Mouse (Mus musculus) lung, postnatal 0 days (tissue): ENCODE data around the gene Tmem185b.

ENCODE experiments used
- CTCF ChIP-seq: IDR thresholded peaks from 2 replicates; pipeline ENCODE4 v1.5.1; 2016; ENCODE audit warnings: antibody characterized with exemption, mild to moderate bottlenecking
- EP300 ChIP-seq: IDR thresholded peaks from 2 replicates; pipeline ENCODE4 v1.6.1; 2016; ENCODE audit warnings: antibody characterized with exemption, mild to moderate bottlenecking, control low read depth

GRCm38 (mm10) chr1:119476905-119477353 lies 49.0 kb upstream of the Tmem185b start:
- no peak for TF ChIP-seq CTCF
- no peak for TF ChIP-seq EP300
